Mouse (Mus musculus) hindbrain, embryonic 14.5 days (tissue): ENCODE measurements around the gene Cpsf6. TPM values are rescaled to one million over a fixed set of nuclear protein-coding genes. Genes with fewer than 3 reads are reported as not detected.

ENCODE experiments used
- ATAC-seq: fragments of 200-750 bp; cut with Nextera tagmentation; 2 replicates; pipeline ENCODE4 v1.8.0; 2017; ENCODE audit warnings: moderate number of reproducible peaks, mild to moderate bottlenecking, moderate TSS enrichment, moderate library complexity; ENCODE audit not compliant: low FRiP score
- DNase-seq: peaks from one replicate; pipeline ENCODE4 v3.0.0-alpha.2; 2015; ENCODE audit warnings: low spot score
- H3K27ac ChIP-seq: fragments of 300-500 bp; sonication (generic); 2 replicates; pipeline ENCODE4 v1.5.1; 2014; ENCODE audit warnings: mild to moderate bottlenecking, moderate library complexity
- H3K27me3 ChIP-seq: fragments of 300-500 bp; sonication (generic); 2 replicates; pipeline ENCODE4 v1.6.1; 2014; ENCODE audit warnings: mild to moderate bottlenecking, low read length, mixed read lengths; ENCODE audit not compliant: control insufficient read depth, insufficient read depth
- H3K36me3 ChIP-seq: fragments of 300-500 bp; sonication (generic); replicated peaks from 2 replicates; pipeline ENCODE4 v1.6.1; 2014; ENCODE audit not compliant: control insufficient read depth, insufficient read depth
- H3K4me1 ChIP-seq: fragments of 300-500 bp; sonication (generic); replicated peaks from 2 replicates; pipeline ENCODE4 v1.6.1; 2014; ENCODE audit warnings: antibody characterized with exemption, low read length, mixed read lengths; ENCODE audit not compliant: control insufficient read depth, insufficient read depth
- H3K4me2 ChIP-seq: fragments of 300-500 bp; sonication (generic); replicated peaks from 2 replicates; pipeline ENCODE4 v1.6.1; 2014; ENCODE audit warnings: mild to moderate bottlenecking, moderate library complexity
- H3K4me3 ChIP-seq: fragments of 300-500 bp; sonication (generic); replicated peaks from 2 replicates; pipeline ENCODE4 v1.5.1; 2014; ENCODE audit warnings: mild to moderate bottlenecking, low read length
- H3K9ac ChIP-seq: fragments of 300-500 bp; sonication (generic); 2 replicates; pipeline ENCODE4 v1.6.1; 2014
- H3K9me3 ChIP-seq: fragments of 300-500 bp; sonication (generic); 2 replicates; pipeline ENCODE4 v1.6.1; 2016; ENCODE audit warnings: low read length; ENCODE audit not compliant: control insufficient read depth
- WGBS: fragments of 180-500 bp; shearing (Covaris S2); extraction: QIAGEN DNeasy Blood & Tissue Kit; methylation state at CpG from one replicate; pipeline ENCODE4 v1.1.7; 2014; 5-methylcytosine and 5-hydroxymethylcytosine counted together
- polyA plus RNA-seq: library from polyadenylated mRNA; unstranded; fragments of >200 nt; fragmentation: Nextera tagmentation; extraction: Ambion mirVana; gene quantifications from 2 replicates; pipeline ENCODE4 v1.2.1, GENCODE M21; 2014

The Cpsf6 gene
- polyA plus RNA-seq, 1 experiment from 2014 or later, result 152 TPM

DNA sequence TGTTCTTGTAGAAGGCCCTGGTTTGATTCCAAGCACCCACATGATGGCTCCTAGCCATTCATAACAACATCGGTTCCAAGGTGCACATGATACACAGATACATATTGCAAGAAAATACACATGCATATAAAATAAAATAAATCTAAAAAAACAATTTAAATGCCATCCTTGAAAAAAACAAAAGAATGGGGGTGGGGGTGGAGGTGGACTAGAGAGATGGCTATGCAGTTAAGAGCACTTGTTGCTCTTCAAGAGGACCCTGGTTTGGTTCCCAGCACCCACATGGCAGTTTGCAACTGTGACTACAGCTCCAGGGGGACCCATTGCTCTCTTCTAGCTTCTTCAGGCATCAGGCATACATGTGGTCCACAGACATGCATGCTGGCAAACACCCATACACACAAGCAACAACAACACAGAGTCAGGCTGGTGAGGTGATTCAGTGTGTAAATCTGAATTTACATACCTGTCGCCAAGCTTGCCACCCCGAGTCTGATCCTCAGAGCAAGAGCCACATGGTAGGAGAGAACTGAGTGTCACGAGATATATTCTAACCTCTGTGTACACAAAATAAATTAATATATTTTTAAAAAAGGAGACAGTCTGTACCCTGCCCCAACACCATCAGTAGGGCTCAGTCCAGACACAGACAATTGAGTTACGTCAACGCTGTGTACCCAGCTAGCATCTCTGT, 35.7 kb upstream of the Cpsf6 start:
- DNase-seq (no peak), ATAC-seq (no peak)
- no peaks in the 10 kb centered on the region for H3K27me3 ChIP-seq
- no peak overlapping the region for H3K4me3 ChIP-seq
- H3K36me3 ChIP-seq, result no peaks in the 10 kb centered on the region
- no peak overlapping the region for H3K4me2 ChIP-seq
- H3K9me3 ChIP-seq, result no peaks in the 10 kb centered on the region
- H3K27ac ChIP-seq, result no peak overlapping the region
- peaks cover 14% of the 10 kb centered on the region for H3K4me1 ChIP-seq
- no peak overlapping the region for H3K9ac ChIP-seq
- 87% methylated on average over 6 of the region's 6 CpGs for WGBS

DNA sequence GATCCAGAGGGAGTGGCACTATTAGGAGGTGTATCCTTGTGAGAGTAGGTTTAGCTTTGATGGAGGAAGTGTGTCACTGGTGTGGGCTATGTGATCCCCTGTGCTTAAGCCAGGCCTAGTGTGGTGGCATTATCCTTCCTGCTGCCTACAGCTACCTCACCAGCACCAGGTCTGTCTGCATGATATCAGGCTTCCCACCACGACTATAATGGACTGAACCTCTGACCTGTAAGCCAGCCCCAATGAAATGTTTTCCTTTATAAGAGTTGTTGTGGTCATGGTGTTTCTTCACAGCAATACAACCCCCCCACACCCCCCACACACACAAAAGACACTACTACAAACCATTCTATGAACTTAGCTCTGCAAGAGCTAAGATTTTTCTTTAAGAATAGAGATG, 34.9 kb upstream of the Cpsf6 start:
- no peak for ATAC-seq
- Histone ChIP-seq H3K9me3 (no peaks in the 10 kb centered on the region), H3K4me3 (no peak overlapping the region), H3K27ac (no peak overlapping the region), H3K36me3 (no peaks in the 10 kb centered on the region), H3K9ac (no peak overlapping the region), H3K4me2 (no peak overlapping the region), H3K27me3 (no peaks in the 10 kb centered on the region), H3K4me1 (peaks cover 14% of the 10 kb centered on the region)
- 87% methylated on average over 1 of the region's 1 CpGs for WGBS
- DNase-seq, result no peak

- H3K27ac ChIP-seq, result no peak overlapping the region
- DNase-seq, result no peak
- WGBS, result 67% methylated on average over 13 of the region's 13 CpGs
These were observed 34.0 kb upstream of the Cpsf6 start for GRCm38 (mm10) chr10:117413562-117414527.

GRCm38 (mm10) chr10:117412474-117413057, 32.8 kb upstream of the Cpsf6 start:
- H3K4me1 ChIP-seq, result peaks cover 7% of the 10 kb centered on the region; the same call in 1 of the 2 replicates
- WGBS, result 79% methylated on average over 7 of the region's 7 CpGs
- no peak overlapping the region for H3K9ac ChIP-seq
- no peaks in the 10 kb centered on the region for H3K36me3 ChIP-seq
- no peak for DNase-seq
- H3K27me3 ChIP-seq, result no peaks in the 10 kb centered on the region
- no peak overlapping the region for H3K27ac ChIP-seq
- ATAC-seq, result no peak
- H3K9me3 ChIP-seq, result no peaks in the 10 kb centered on the region
- no peak overlapping the region for H3K4me2 ChIP-seq
- no peak overlapping the region for H3K4me3 ChIP-seq

More at GRCm38 (mm10) chr10:117413562-117414527, 34.0 kb upstream of the Cpsf6 start:
- H3K4me2 ChIP-seq, result no peak overlapping the region
- H3K36me3 ChIP-seq, result no peaks in the 10 kb centered on the region
- H3K4me1 ChIP-seq, result peaks cover 14% of the 10 kb centered on the region
- H3K9ac ChIP-seq, result no peak overlapping the region
- no peaks in the 10 kb centered on the region for H3K9me3 ChIP-seq
- H3K4me3 ChIP-seq, result no peak overlapping the region
- no peak for ATAC-seq
- no peaks in the 10 kb centered on the region for H3K27me3 ChIP-seq

DNA sequence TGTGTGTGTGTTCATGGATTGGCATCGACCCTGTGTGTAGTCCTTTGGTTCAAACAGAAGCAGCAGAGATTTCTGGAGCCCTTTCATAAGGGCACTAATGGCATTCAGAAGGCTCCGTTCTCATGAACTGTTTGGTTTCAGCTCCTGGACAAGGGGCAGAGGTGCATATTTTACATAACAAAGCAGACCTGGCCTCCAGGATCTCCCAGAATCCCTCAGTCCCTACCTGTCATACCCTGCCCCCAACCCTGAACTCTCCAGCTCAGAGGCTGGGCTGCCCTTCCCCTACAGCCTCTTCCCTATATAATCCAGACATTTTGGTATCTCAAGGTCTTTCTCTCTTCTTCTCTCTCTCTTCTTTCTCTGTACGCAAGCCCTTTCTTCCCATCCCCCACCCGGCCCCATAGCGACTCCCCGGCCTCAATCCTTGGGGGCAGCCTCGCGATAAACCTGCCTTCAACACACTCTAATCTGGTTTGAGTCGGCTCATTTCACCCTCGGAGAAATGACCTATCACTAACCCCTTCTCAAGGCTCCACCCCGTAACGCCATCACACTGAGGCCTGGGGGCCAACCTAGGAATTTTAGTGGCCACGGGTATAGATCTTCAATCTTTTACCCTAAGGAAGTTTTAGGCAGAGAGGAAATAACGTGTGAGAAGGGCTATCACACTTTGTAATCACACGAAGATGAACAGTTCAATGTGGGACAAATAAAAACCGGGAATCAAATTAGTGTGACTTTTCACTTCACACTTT, 32.1 kb upstream of the Cpsf6 start:
- Histone ChIP-seq H3K4me1 (0 out of 2 replicates have a peak, but pooled peaks cover 3% of the 10 kb centered on the region), H3K36me3 (no peaks in the 10 kb centered on the region), H3K27ac (no peak overlapping the region), H3K9me3 (no peaks in the 10 kb centered on the region), H3K4me3 (no peak overlapping the region), H3K4me2 (no peak overlapping the region), H3K9ac (no peak overlapping the region), H3K27me3 (no peaks in the 10 kb centered on the region)
- DNase-seq, result no peak
- ATAC-seq, result no peak
- WGBS, result 35% methylated on average over 16 of the region's 16 CpGs

GRCm38 (mm10) chr10:117411131-117411530, 31.3 kb upstream of the Cpsf6 start:
- ATAC-seq (no peak; the same call in 1 of the 2 replicates), DNase-seq (no peak)
- 42% methylated on average over 6 of the region's 6 CpGs for WGBS
- Histone ChIP-seq H3K4me2 (no peak overlapping the region), H3K4me3 (no peak overlapping the region), H3K36me3 (no peaks in the 10 kb centered on the region), H3K9ac (no peak overlapping the region), H3K27ac (no peak overlapping the region), H3K4me1 (0 out of 2 replicates have a peak, but pooled peaks cover 3% of the 10 kb centered on the region), H3K27me3 (no peaks in the 10 kb centered on the region), H3K9me3 (no peaks in the 10 kb centered on the region)

- Histone ChIP-seq H3K27me3 (no peaks in the 10 kb centered on the region), H3K36me3 (no peaks in the 10 kb centered on the region), H3K9me3 (no peaks in the 10 kb centered on the region), H3K4me2 (no peak overlapping the region), H3K4me3 (no peak overlapping the region), H3K4me1 (0 out of 2 replicates have a peak, but pooled peaks cover 3% of the 10 kb centered on the region), H3K27ac (no peak overlapping the region), H3K9ac (no peak overlapping the region)
- DNase-seq (no peak), ATAC-seq (no peak)
- 83% methylated on average over 6 of the region's 6 CpGs for WGBS
These were observed 30.8 kb upstream of the Cpsf6 start for GRCm38 (mm10) chr10:117410481-117411048.

- Histone ChIP-seq H3K27ac (no peak overlapping the region), H3K27me3 (no peaks in the 10 kb centered on the region), H3K36me3 (no peaks in the 10 kb centered on the region), H3K4me3 (no peak overlapping the region), H3K4me1 (0 out of 2 replicates have a peak, but pooled peaks cover 3% of the 10 kb centered on the region), H3K9ac (no peak overlapping the region), H3K9me3 (no peaks in the 10 kb centered on the region), H3K4me2 (no peak overlapping the region)
- ATAC-seq (no peak), DNase-seq (no peak)
- WGBS, result 84% methylated on average over 21 of the region's 21 CpGs
These were observed 29.8 kb upstream of the Cpsf6 start for GRCm38 (mm10) chr10:117409373-117410354.
